Mouse (Mus musculus) MEL (cell line): ENCODE measurements around the gene 3110021N24Rik.

Source experiments
- CTCF ChIP-seq, 3 experiments: IDR thresholded peaks in 2 of 3; conservative IDR thresholded peaks in 1 of 3; 2 replicates each; pipeline ENCODE4 v1.5.1; 2011 to 2012; ENCODE audit warnings: low read length in 3 of 3, low read depth in 2 of 3, mild to moderate bottlenecking in 2 of 3, improper control_type of control experiment in 1 of 3, inconsistent platforms in 1 of 3, mixed read lengths in 1 of 3, moderate library complexity in 1 of 3; ENCODE audit not compliant: control insufficient read depth in 1 of 3, insufficient read depth in 1 of 3, poor library complexity in 1 of 3, severe bottlenecking in 1 of 3
- E2F4 ChIP-seq: IDR thresholded peaks from 2 replicates; pipeline ENCODE4 v1.6.1; 2011; ENCODE audit warnings: low read depth, low read length, improper control_type of control experiment, borderline replicate concordance
- EP300 ChIP-seq, 2 experiments: IDR thresholded peaks; 2 replicates each; pipeline ENCODE4 v1.6.1; 2011; ENCODE audit warnings: improper control_type of control experiment in 2 of 2, low read length in 2 of 2, low read depth in 1 of 2, mild to moderate bottlenecking in 1 of 2
- ETS1 ChIP-seq: IDR thresholded peaks from 2 replicates; pipeline ENCODE4 v1.6.1; 2012; ENCODE audit warnings: low read depth, mild to moderate bottlenecking, inconsistent platforms, low read length, improper control_type of control experiment, moderate library complexity
- NELFE ChIP-seq: IDR thresholded peaks from 2 replicates; pipeline ENCODE4 v1.6.1; 2011; ENCODE audit warnings: low read depth, low read length, improper control_type of control experiment
- POLR2A ChIP-seq, 2 experiments: IDR thresholded peaks; 2 replicates each; pipeline ENCODE4 v1.6.1; 2011 to 2012; ENCODE audit warnings: low read length in 2 of 2, mild to moderate bottlenecking in 2 of 2, control low read depth in 1 of 2, improper control_type of control experiment in 1 of 2, low read depth in 1 of 2, moderate library complexity in 1 of 2; ENCODE audit not compliant: control insufficient read depth in 1 of 2, insufficient read depth in 1 of 2, poor library complexity in 1 of 2
- USF2 ChIP-seq, 2 experiments: IDR thresholded peaks; 2 replicates each; pipeline ENCODE4 v1.6.1; 2011 to 2012; ENCODE audit warnings: improper control_type of control experiment in 2 of 2, low read length in 2 of 2, borderline replicate concordance in 1 of 2, inconsistent platforms in 1 of 2, low read depth in 1 of 2, mild to moderate bottlenecking in 1 of 2; ENCODE audit not compliant: insufficient read depth in 1 of 2

DNA sequence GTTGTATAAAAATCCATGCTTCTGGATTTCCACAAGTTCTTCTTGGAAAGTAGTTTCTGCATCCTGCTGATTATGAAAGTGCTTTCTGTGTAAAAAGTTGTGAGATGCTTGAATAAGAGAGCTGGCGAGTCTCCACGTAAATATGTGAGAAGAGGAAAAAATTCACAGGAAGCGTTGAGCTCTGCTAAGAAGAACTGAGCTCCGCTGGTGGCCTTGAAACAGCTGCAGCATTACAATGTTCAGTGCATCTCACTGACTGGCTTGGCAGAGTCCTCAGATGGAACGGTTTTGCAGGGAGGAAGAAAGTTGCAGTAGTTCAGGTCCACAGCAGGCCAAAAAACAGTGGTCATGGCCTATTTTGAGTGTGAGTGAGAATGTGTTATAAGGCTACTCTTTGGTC lies 11.2 kb upstream of the 3110021N24Rik start:
- TF ChIP-seq EP300 (IDR thresholded peaks at IDR 0.05; ENCODE audit: low read depth in 1 of 2, low read length in 2 of 2) (no peak), NELFE (no peak), E2F4 (no peak), USF2 (IDR thresholded peaks at IDR 0.05; ENCODE audit: borderline replicate concordance in 1 of 2, insufficient read depth in 1 of 2, low read depth in 1 of 2, low read length in 2 of 2) (no peak), CTCF (IDR thresholded peaks at IDR 0.05 in 2 of 3, conservative IDR thresholded peaks at IDR 0.05 in 1 of 3; ENCODE audit: control insufficient read depth in 1 of 3, insufficient read depth in 1 of 3, low read depth in 2 of 3, low read length in 3 of 3, poor library complexity in 1 of 3, severe bottlenecking in 1 of 3) (no peak), POLR2A (IDR thresholded peaks at IDR 0.05; ENCODE audit: control insufficient read depth in 1 of 2, insufficient read depth in 1 of 2, low read depth in 1 of 2, low read length in 2 of 2, poor library complexity in 1 of 2) (no peak), ETS1 (no peak)
